23 mouse cellular contexts compared by ENCODE assay signal in genomic region chr7:70288621-70289020, GRCm38 (mm10).
DNase-seq lines count a peak whose midpoint lies in the region; ATAC-seq and TF ChIP-seq lines count a peak whose summit lies in the region.
"Had no signal": no experiment of that assay in that cellular context is flagged by ENCODE, and none has a peak within 500 bp of the region (broad histone marks: within the 10 kb centered on the region; RNA-seq: fewer than 3 reads in every experiment).

No protein-coding gene starts in this region.

- ATAC-seq in intestine, embryonic 15.5 days = 0 out of 2 replicates have a peak, but pooled peaks have one; percentile 17
- ATAC-seq in intestine, postnatal 0 days = no peak
- no peak for ATAC-seq in lung, embryonic 14.5 days (ENCODE audit: insufficient read depth)
- no peak for ATAC-seq in stomach, embryonic 14.5 days (ENCODE audit: insufficient number of reproducible peaks, insufficient read depth, low FRiP score, low read depth)
- no peak for ATAC-seq in stomach, postnatal 0 days (ENCODE audit: low FRiP score, low TSS enrichment)
- ATAC-seq: forebrain, embryonic 14.5 days; Patski had no signal

- TF ChIP-seq CTCF in intestine, postnatal 0 days (IDR thresholded peaks at IDR 0.05; ENCODE audit: low read depth) = no peak
- TF ChIP-seq CTCF in lung, embryonic 14.5 days (IDR thresholded peaks at IDR 0.05; ENCODE audit: low read depth) = no peak
- no peak for TF ChIP-seq CTCF in stomach, postnatal 0 days (IDR thresholded peaks at IDR 0.05; ENCODE audit: low read depth)

- no peaks in the 10 kb centered on the region for H3K9me3 ChIP-seq in intestine, embryonic 15.5 days
- no peaks in the 10 kb centered on the region for H3K9me3 ChIP-seq in intestine, postnatal 0 days (ENCODE audit: control insufficient read depth)
- H3K9me3 ChIP-seq in lung, embryonic 14.5 days (ENCODE audit: low read depth, low read length) = no peaks in the 10 kb centered on the region
- no peaks in the 10 kb centered on the region for H3K9me3 ChIP-seq in stomach, embryonic 14.5 days (ENCODE audit: control insufficient read depth, low read depth, low read length)
- H3K9me3 ChIP-seq in stomach, postnatal 0 days (ENCODE audit: control insufficient read depth, low read length) = no peaks in the 10 kb centered on the region
- H3K9me3 ChIP-seq: hindbrain, embryonic 15.5 days had no signal

- H3K9ac ChIP-seq in intestine, embryonic 15.5 days = no peak overlapping the region
- H3K9ac ChIP-seq in intestine, postnatal 0 days (ENCODE audit: low read depth, low read length) = no peak overlapping the region
- H3K9ac ChIP-seq in lung, embryonic 14.5 days = no peak overlapping the region
- no peak overlapping the region for H3K9ac ChIP-seq in stomach, embryonic 14.5 days (replicated peaks; ENCODE audit: low read depth, low read length)
- H3K9ac ChIP-seq in stomach, postnatal 0 days (ENCODE audit: low read length) = no peak overlapping the region
- H3K9ac ChIP-seq: hindbrain, embryonic 15.5 days had no signal

- H3K4me1 ChIP-seq in intestine, embryonic 15.5 days (replicated peaks) = no peaks in the 10 kb centered on the region
- no peaks in the 10 kb centered on the region for H3K4me1 ChIP-seq in intestine, postnatal 0 days (replicated peaks; ENCODE audit: control insufficient read depth, insufficient read depth, low read length)
- H3K4me1 ChIP-seq in lung, embryonic 14.5 days (ENCODE audit: insufficient read depth) = no peaks in the 10 kb centered on the region; the same call in 1 of the 2 replicates
- peaks cover 8% of the 10 kb centered on the region; the same call in 1 of the 2 replicates for H3K4me1 ChIP-seq in stomach, embryonic 14.5 days (ENCODE audit: control insufficient read depth, insufficient read depth, low read length)
- no peaks in the 10 kb centered on the region for H3K4me1 ChIP-seq in stomach, postnatal 0 days (replicated peaks; ENCODE audit: control insufficient read depth, insufficient read depth)

- no peak for TF ChIP-seq EP300 in stomach, postnatal 0 days (optimal IDR thresholded peaks at IDR 0.05)

- peak; percentile 65 for DNase-seq in heart, adult 11 months
- no peak for DNase-seq in heart, adult 8-10 months (ENCODE audit: low spot score)
- DNase-seq in lung, embryonic 14.5 days = no peak
- DNase-seq in lung, adult 18-20 months = no peak
- no peak for DNase-seq in stomach, postnatal 0 days (ENCODE audit: low spot score)
- DNase-seq: adrenal gland, postnatal 10 days; B cell, adult 2 months; cerebellum, adult 18-20 months; cerebellum, adult 9-10 months; cerebellum, postnatal 14 days; gastrocnemius, postnatal 25 days; heart, adult 2 months; heart, postnatal 14 days; heart, postnatal 4 days had no signal

- H3K27ac ChIP-seq in intestine, embryonic 15.5 days = no peak overlapping the region
- no peak overlapping the region for H3K27ac ChIP-seq in intestine, postnatal 0 days (ENCODE audit: low read depth, low read length)
- no peak overlapping the region for H3K27ac ChIP-seq in lung, embryonic 14.5 days (ENCODE audit: low read depth)
- no peak overlapping the region for H3K27ac ChIP-seq in stomach, embryonic 14.5 days (ENCODE audit: low read length)
- no peak overlapping the region for H3K27ac ChIP-seq in stomach, postnatal 0 days (replicated peaks)
- H3K27ac ChIP-seq: heart, adult 2 months; hindbrain, embryonic 12.5 days; hindbrain, embryonic 15.5 days had no signal

- H3K27me3 ChIP-seq in intestine, embryonic 15.5 days (replicated peaks) = peaks cover 47% of the 10 kb centered on the region
- H3K27me3 ChIP-seq in intestine, postnatal 0 days (replicated peaks; ENCODE audit: control insufficient read depth, insufficient read depth, low read length) = peaks cover 71% of the 10 kb centered on the region
- H3K27me3 ChIP-seq in lung, embryonic 14.5 days (ENCODE audit: insufficient read depth, low read length) = peaks cover 60% of the 10 kb centered on the region
- H3K27me3 ChIP-seq in stomach, embryonic 14.5 days (ENCODE audit: control insufficient read depth, insufficient read depth, low read length) = peaks cover 9% of the 10 kb centered on the region
- peaks cover 6% of the 10 kb centered on the region; the same call in 1 of the 2 replicates for H3K27me3 ChIP-seq in stomach, postnatal 0 days (ENCODE audit: control insufficient read depth, insufficient read depth, low read length)
- H3K27me3 ChIP-seq: CH12.LX, Patski had no signal

- H3K36me3 ChIP-seq in intestine, embryonic 15.5 days = no peaks in the 10 kb centered on the region
- H3K36me3 ChIP-seq in intestine, postnatal 0 days (ENCODE audit: control insufficient read depth, insufficient read depth) = no peaks in the 10 kb centered on the region
- no peaks in the 10 kb centered on the region for H3K36me3 ChIP-seq in lung, embryonic 14.5 days (ENCODE audit: insufficient read depth)
- no peaks in the 10 kb centered on the region for H3K36me3 ChIP-seq in stomach, embryonic 14.5 days (ENCODE audit: control insufficient read depth, insufficient read depth, low read length)
- no peaks in the 10 kb centered on the region for H3K36me3 ChIP-seq in stomach, postnatal 0 days (ENCODE audit: control insufficient read depth, insufficient read depth, low read length)
- H3K36me3 ChIP-seq: G1E; hindbrain, embryonic 12.5 days; hindbrain, embryonic 15.5 days had no signal

- H3K4me3 ChIP-seq in intestine, embryonic 15.5 days (replicated peaks) = no peak overlapping the region
- H3K4me3 ChIP-seq in intestine, postnatal 0 days (ENCODE audit: low read depth, low read length) = no peak overlapping the region
- no peak overlapping the region for H3K4me3 ChIP-seq in lung, embryonic 14.5 days (ENCODE audit: low read depth, low read length)
- H3K4me3 ChIP-seq in stomach, embryonic 14.5 days (ENCODE audit: low read depth, low read length) = no peak overlapping the region
- H3K4me3 ChIP-seq in stomach, postnatal 0 days (ENCODE audit: low read depth, low read length) = no peak overlapping the region
- H3K4me3 ChIP-seq: heart, adult 2 months had no signal

- H3K4me2 ChIP-seq in intestine, embryonic 15.5 days (replicated peaks) = no peak overlapping the region; the same call in 1 of the 2 replicates
- H3K4me2 ChIP-seq in intestine, postnatal 0 days (replicated peaks; ENCODE audit: low read depth) = no peak overlapping the region
- H3K4me2 ChIP-seq in lung, embryonic 14.5 days = peak overlapping the region; percentile 65
- peak overlapping the region; percentile 51; the same call in 1 of the 2 replicates for H3K4me2 ChIP-seq in stomach, embryonic 14.5 days (replicated peaks; ENCODE audit: low read depth, low read length)
- no peak overlapping the region for H3K4me2 ChIP-seq in stomach, postnatal 0 days (replicated peaks; ENCODE audit: low read depth)

- 12% methylated on average over 5 of the region's 5 CpGs for WGBS in intestine, embryonic 15.5 days
- WGBS in intestine, postnatal 0 days = 16% methylated on average over 5 of the region's 5 CpGs
- WGBS in lung, embryonic 14.5 days = 19% methylated on average over 5 of the region's 5 CpGs
- 16% methylated on average over 5 of the region's 5 CpGs for whole genome bisulfite sequencing in stomach, embryonic 14.5 days
- WGBS in stomach, postnatal 0 days = 25% methylated on average over 5 of the region's 5 CpGs

Comparison
In these comparisons a context has a peak if more than half of its experiments do, and no peak if none do; other contexts are left out.
1. H3K4me2 ChIP-seq: peak in lung, embryonic 14.5 days (single experiment) and stomach, embryonic 14.5 days (single experiment); none in intestine, embryonic 15.5 days (single experiment), intestine, postnatal 0 days (single experiment) and stomach, postnatal 0 days (single experiment).